Mouse (Mus musculus) heart, adult 8-10 months (tissue): ENCODE results near the gene Tmem161b. TPM values are rescaled to one million over a fixed set of nuclear protein-coding genes. Genes with fewer than 3 reads are reported as not detected.

Experiments used
- DNase-seq: peaks from one replicate; pipeline ENCODE4 v3.0.0; 2022; ENCODE audit warnings: low spot score
- microRNA-seq: library from miRNA; unstranded; fragments of <30 nt; microRNA quantifications from one replicate; pipeline ENCODE4 v1.2.0, GENCODE M21; 2022
- total RNA-seq, 4 experiments: library from RNA; stranded (reverse); gene quantifications; 2 replicates each; pipeline ENCODE4 v1.2.4; 2022

Gene Tmem161b
- total RNA-seq, 4 experiments from 2014 or later: 11.3 to 17.6 (median 12.4) TPM

DNA sequence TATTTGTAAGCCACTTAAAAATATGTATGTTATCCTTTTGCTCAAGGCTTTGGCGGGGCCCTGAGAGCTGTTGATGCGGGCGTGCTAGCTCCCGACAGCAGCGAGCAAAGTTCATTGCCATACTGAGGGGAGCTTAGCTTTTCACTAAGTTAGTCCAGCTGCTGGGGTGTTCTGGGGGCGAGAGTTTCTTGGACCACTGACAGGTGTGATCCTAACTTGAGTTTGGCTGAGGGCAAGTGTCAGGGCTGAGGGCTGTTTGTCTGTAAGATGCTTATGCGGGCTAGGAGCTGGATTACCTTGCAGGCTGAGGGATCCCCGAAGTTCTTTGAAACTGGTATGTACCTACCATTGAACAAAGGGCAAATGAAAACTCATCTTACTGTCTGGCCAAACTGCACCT, 123.0 kb downstream of the Tmem161b start:
- DNase-seq: no peak

Small RNAs within 50 kb of the gene (microRNA-seq; reads per million reads assigned to microRNA genes)
- gene Gm24331: not detected
